Mouse (Mus musculus): ENCODE measurements around the gene Prpf8.

The Prpf8 gene

GRCm38 (mm10) chr11:75459751-75460102 lies 26.9 kb upstream of the Prpf8 start:
- no peak for ATAC-seq (ENCODE audit: low TSS enrichment)

GRCm38 (mm10) chr11:75460103-75460843 lies 26.3 kb upstream of the Prpf8 start:
- ATAC-seq (ENCODE audit: low TSS enrichment): peak; percentile 62

GRCm38 (mm10) chr11:75460844-75461742 lies 25.5 kb upstream of the Prpf8 start, which contains the start of gene Tlcd2:
Tlcd2 (plus strand) TSS chr11:75461715.
- ATAC-seq (ENCODE audit: low TSS enrichment): peak; percentile 86

- no peak for ATAC-seq (ENCODE audit: low TSS enrichment)
These were observed 24.8 kb upstream of the Prpf8 start for GRCm38 (mm10) chr11:75461743-75462252.

GRCm38 (mm10) chr11:75462253-75462783 lies 24.3 kb upstream of the Prpf8 start:
- no peak for ATAC-seq (ENCODE audit: low TSS enrichment)

- ATAC-seq (ENCODE audit: low TSS enrichment): no peak
These were observed 23.7 kb upstream of the Prpf8 start for GRCm38 (mm10) chr11:75462865-75463336.

- ATAC-seq (ENCODE audit: low TSS enrichment): no peak
These were observed 23.0 kb upstream of the Prpf8 start for GRCm38 (mm10) chr11:75463624-75464023.

GRCm38 (mm10) chr11:75464417-75464816 lies 22.2 kb upstream of the Prpf8 start:
- no peak for ATAC-seq (ENCODE audit: low TSS enrichment)

GRCm38 (mm10) chr11:75465051-75465450 lies 21.6 kb upstream of the Prpf8 start:
- ATAC-seq (ENCODE audit: low TSS enrichment): no peak

GRCm38 (mm10) chr11:75466731-75467505 lies 19.7 kb upstream of the Prpf8 start:
- no peak for ATAC-seq (ENCODE audit: low TSS enrichment)

GRCm38 (mm10) chr11:75467512-75468215 lies 19.0 kb upstream of the Prpf8 start:
- ATAC-seq (ENCODE audit: low TSS enrichment): peak; percentile 60; the same call in 1 of the 2 replicates

GRCm38 (mm10) chr11:75468410-75468809 lies 18.2 kb upstream of the Prpf8 start:
- ATAC-seq (ENCODE audit: low TSS enrichment): peak; percentile 24; the same call in 1 of the 2 replicates

GRCm38 (mm10) chr11:75469261-75469660 lies 17.4 kb upstream of the Prpf8 start:
- no peak for ATAC-seq (ENCODE audit: low TSS enrichment)

- ATAC-seq (ENCODE audit: low TSS enrichment): no peak
These were observed 15.9 kb upstream of the Prpf8 start for GRCm38 (mm10) chr11:75470675-75471074.

- no peak for ATAC-seq (ENCODE audit: low TSS enrichment)
These were observed 14.0 kb upstream of the Prpf8 start for GRCm38 (mm10) chr11:75472469-75473081.

GRCm38 (mm10) chr11:75473376-75473775 lies 13.2 kb upstream of the Prpf8 start:
- no peak for ATAC-seq (ENCODE audit: low TSS enrichment)

- ATAC-seq (ENCODE audit: low TSS enrichment): no peak
These were observed 424 bp upstream of the Prpf8 start for GRCm38 (mm10) chr11:75486192-75486591.

GRCm38 (mm10) chr11:75487496-75487895 lies 880 bp downstream of the Prpf8 start:
- ATAC-seq (ENCODE audit: low TSS enrichment): no peak

- ATAC-seq (ENCODE audit: low TSS enrichment): no peak
These were observed 7.9 kb downstream of the Prpf8 start for GRCm38 (mm10) chr11:75494296-75495049.

GRCm38 (mm10) chr11:75498126-75498525 lies 11.5 kb downstream of the Prpf8 start:
- no peak for ATAC-seq (ENCODE audit: low TSS enrichment)

All from frontal cortex, adult (tissue).